Mouse (Mus musculus) limb, embryonic 11.5 days (tissue): ENCODE data around the gene Gipc1. TPM values are rescaled to one million over a fixed set of nuclear protein-coding genes. Genes with fewer than 3 reads are reported as not detected.

Experiments
- ATAC-seq: fragments of 200-750 bp; cut with Nextera tagmentation; 2 replicates; pipeline ENCODE4 v1.8.0; 2017; ENCODE audit warnings: low read depth; ENCODE audit not compliant: insufficient number of reproducible peaks, low FRiP score, low TSS enrichment
- DNase-seq: peaks from one replicate; pipeline ENCODE4 v3.0.0-alpha.2; 2015; ENCODE audit warnings: low spot score
- H3K27ac ChIP-seq: fragments of 300-500 bp; sonication (generic); replicated peaks from 2 replicates; pipeline ENCODE4 v1.5.1; 2014; ENCODE audit warnings: low read depth, mild to moderate bottlenecking, low read length
- H3K27me3 ChIP-seq: fragments of 300-500 bp; sonication (generic); 2 replicates; pipeline ENCODE4 v1.6.1; 2014; ENCODE audit warnings: mild to moderate bottlenecking, low read length, mixed read lengths; ENCODE audit not compliant: control insufficient read depth, insufficient read depth
- H3K36me3 ChIP-seq: fragments of 300-500 bp; sonication (generic); 2 replicates; pipeline ENCODE4 v1.6.1; 2014; ENCODE audit warnings: mild to moderate bottlenecking, low read length, moderate library complexity, mixed read lengths; ENCODE audit not compliant: control insufficient read depth, insufficient read depth
- H3K4me1 ChIP-seq: fragments of 300-500 bp; sonication (generic); 2 replicates; pipeline ENCODE4 v1.6.1; 2014; ENCODE audit warnings: low read length, mixed read lengths; ENCODE audit not compliant: control insufficient read depth, insufficient read depth
- H3K4me2 ChIP-seq: fragments of 300-500 bp; sonication (generic); 2 replicates; pipeline ENCODE4 v1.6.1; 2014; ENCODE audit warnings: low read depth, mild to moderate bottlenecking, moderate library complexity; ENCODE audit not compliant: severe bottlenecking
- H3K4me3 ChIP-seq: fragments of 300-500 bp; sonication (generic); 2 replicates; pipeline ENCODE4 v1.5.1; 2014; ENCODE audit warnings: low read depth, low read length
- H3K9ac ChIP-seq: fragments of 300-500 bp; sonication (generic); 2 replicates; pipeline ENCODE4 v1.6.1; 2014; ENCODE audit warnings: mild to moderate bottlenecking, low read length
- H3K9me3 ChIP-seq: fragments of 300-500 bp; sonication (generic); 2 replicates; pipeline ENCODE4 v1.6.1; 2016; ENCODE audit warnings: low read length; ENCODE audit not compliant: control insufficient read depth
- WGBS: fragments of 180-500 bp; shearing (Covaris S2); extraction: QIAGEN DNeasy Blood & Tissue Kit; methylation state at CpG from one replicate; pipeline ENCODE4 v1.1.7; 2014; 5-methylcytosine and 5-hydroxymethylcytosine counted together
- polyA plus RNA-seq: library from polyadenylated mRNA; unstranded; fragments of >200 nt; fragmentation: Nextera tagmentation; extraction: Ambion mirVana; gene quantifications from 2 replicates; pipeline ENCODE4 v1.2.1, GENCODE M21; 2014

Gipc1 gene
- 163 and 178 TPM in 2 replicates for polyA plus RNA-seq

GRCm38 (mm10) chr8:83652030-83652743, at the start of gene Gipc1:
Gene Gipc1 (plus strand): TSS chr8:83652677.
- Histone ChIP-seq H3K4me1 (peaks cover 7% of the 10 kb centered on the region; the same call in 1 of the 2 replicates), H3K27ac (peak within 1 kb of the TSS; percentile 76), H3K27me3 (no peaks in the 10 kb centered on the region), H3K4me3 (peak within 1 kb of the TSS; percentile 76), H3K4me2 (peak within 1 kb of the TSS; percentile 92), H3K9me3 (no peaks in the 10 kb centered on the region), H3K9ac (peak within 1 kb of the TSS; percentile 70), H3K36me3 (no peaks in the 10 kb centered on the region)
- ATAC-seq (peak; percentile 94), DNase-seq (peak; percentile 98)
- 6% methylated on average over 49 of the region's 50 CpGs for WGBS

- ATAC-seq (peak; percentile 96), DNase-seq (peak; percentile 100)
- peak within 1 kb of the TSS; percentile 90 for H3K27ac ChIP-seq
- H3K4me3 ChIP-seq = peak within 1 kb of the TSS; percentile 84
- WGBS = under 1% methylated on average over 68 of the region's 69 CpGs
- peaks cover 6% of the 10 kb centered on the region for H3K4me1 ChIP-seq
- H3K36me3 ChIP-seq = peaks cover 16% of the 10 kb centered on the region
- H3K9ac ChIP-seq = peak within 1 kb of the TSS; percentile 85
- peak within 1 kb of the TSS; percentile 74 for H3K4me2 ChIP-seq
- no peaks in the 10 kb centered on the region for H3K27me3 ChIP-seq
- H3K9me3 ChIP-seq = no peaks in the 10 kb centered on the region
These were observed 44.6 kb upstream of the Gipc1 start, which contains the start of the genes Tecr and Dnajb1 for GRCm38 (mm10) chr8:83607661-83608397. Gene Tecr (minus strand): TSS chr8:83607971. Gene Dnajb1 (plus strand): TSS chr8:83608193.

GRCm38 (mm10) chr8:83608398-83608829, 44.1 kb upstream of the Gipc1 start:
- ATAC-seq (peak; percentile 81), DNase-seq (peak; percentile 80)
- WGBS = under 1% methylated on average over 51 of the region's 51 CpGs
- Histone ChIP-seq H3K36me3 (peaks cover 16% of the 10 kb centered on the region), H3K9ac (peak overlapping the region; percentile 85), H3K27me3 (no peaks in the 10 kb centered on the region), H3K9me3 (no peaks in the 10 kb centered on the region), H3K4me3 (peak overlapping the region; percentile 84), H3K4me1 (peaks cover 6% of the 10 kb centered on the region), H3K4me2 (peak overlapping the region; percentile 74), H3K27ac (peak overlapping the region; percentile 90)

- H3K27me3 ChIP-seq = no peaks in the 10 kb centered on the region
- WGBS = 33% methylated on average over 9 of the region's 9 CpGs
- peaks cover 6% of the 10 kb centered on the region for H3K4me1 ChIP-seq
- H3K4me3 ChIP-seq = peak overlapping the region; percentile 84
- ATAC-seq (no peak), DNase-seq (no peak)
- H3K9me3 ChIP-seq = no peaks in the 10 kb centered on the region
- peaks cover 18% of the 10 kb centered on the region for H3K36me3 ChIP-seq
- no peak overlapping the region; the same call in 1 of the 2 replicates for H3K27ac ChIP-seq
- H3K4me2 ChIP-seq = peak overlapping the region; percentile 74
- H3K9ac ChIP-seq = peak overlapping the region; percentile 85
These were observed 43.4 kb upstream of the Gipc1 start for GRCm38 (mm10) chr8:83609086-83609485.

- Histone ChIP-seq H3K36me3 (peaks cover 18% of the 10 kb centered on the region), H3K9me3 (no peaks in the 10 kb centered on the region), H3K27me3 (no peaks in the 10 kb centered on the region), H3K9ac (no peak overlapping the region), H3K4me2 (peak overlapping the region; percentile 74), H3K27ac (no peak overlapping the region), H3K4me1 (peaks cover 6% of the 10 kb centered on the region), H3K4me3 (peak overlapping the region; percentile 84)
- no peak for DNase-seq
- ATAC-seq = no peak
- 94% methylated on average over 10 of the region's 10 CpGs for WGBS
These were observed 42.8 kb upstream of the Gipc1 start for GRCm38 (mm10) chr8:83609547-83610180.

- H3K4me3 ChIP-seq = no peak overlapping the region
- ATAC-seq (no peak), DNase-seq (no peak)
- H3K4me1 ChIP-seq = peaks cover 6% of the 10 kb centered on the region
- no peak overlapping the region for H3K27ac ChIP-seq
- 97% methylated on average over 4 of the region's 4 CpGs for WGBS
- H3K9me3 ChIP-seq = no peaks in the 10 kb centered on the region
- H3K27me3 ChIP-seq = no peaks in the 10 kb centered on the region
- H3K36me3 ChIP-seq = peaks cover 18% of the 10 kb centered on the region
- no peak overlapping the region for H3K4me2 ChIP-seq
- H3K9ac ChIP-seq = no peak overlapping the region
These were observed 40.6 kb upstream of the Gipc1 start for GRCm38 (mm10) chr8:83611921-83612320.

GRCm38 (mm10) chr8:83613695-83614094, 38.8 kb upstream of the Gipc1 start:
- no peak for DNase-seq
- no peak for ATAC-seq
- no peaks in the 10 kb centered on the region for H3K27me3 ChIP-seq
- H3K27ac ChIP-seq = no peak overlapping the region
- no peak overlapping the region for H3K9ac ChIP-seq
- 87% methylated on average over 4 of the region's 4 CpGs for WGBS
- no peaks in the 10 kb centered on the region for H3K9me3 ChIP-seq
- no peak overlapping the region for H3K4me3 ChIP-seq
- H3K36me3 ChIP-seq = peaks cover 18% of the 10 kb centered on the region
- H3K4me2 ChIP-seq = no peak overlapping the region
- H3K4me1 ChIP-seq = peaks cover 6% of the 10 kb centered on the region

GRCm38 (mm10) chr8:83616625-83617024, 35.9 kb upstream of the Gipc1 start:
- DNase-seq (no peak), ATAC-seq (no peak)
- Histone ChIP-seq H3K4me3 (no peak overlapping the region), H3K9ac (no peak overlapping the region), H3K27ac (no peak overlapping the region), H3K4me1 (no peaks in the 10 kb centered on the region), H3K27me3 (no peaks in the 10 kb centered on the region), H3K4me2 (no peak overlapping the region), H3K9me3 (no peaks in the 10 kb centered on the region), H3K36me3 (peaks cover 11% of the 10 kb centered on the region; the same call in 1 of the 2 replicates)
